Mouse (Mus musculus) intestine, embryonic 15.5 days (tissue): ENCODE measurements at regions not wholly inside any gene's neighbourhood (a gene's known extent, or its start where the extent isn't known, plus 50 kb on each side); places are given as distances from the start of the nearest gene placed in this dataset.

ENCODE experiments used
- ATAC-seq: fragments of 200-750 bp; cut with Nextera tagmentation; 2 replicates; pipeline ENCODE4 v1.8.0; 2017; ENCODE audit warnings: moderate TSS enrichment, moderate library complexity
- H3K27ac ChIP-seq: fragments of 300-500 bp; sonication (generic); 2 replicates; pipeline ENCODE4 v1.5.1; 2015; ENCODE audit warnings: mild to moderate bottlenecking, inconsistent platforms
- H3K27me3 ChIP-seq: fragments of 300-500 bp; sonication (generic); replicated peaks from 2 replicates; pipeline ENCODE4 v1.6.1; 2015; ENCODE audit warnings: inconsistent platforms
- H3K36me3 ChIP-seq: fragments of 300-500 bp; sonication (generic); 2 replicates; pipeline ENCODE4 v1.6.1; 2015; ENCODE audit warnings: inconsistent platforms
- H3K4me1 ChIP-seq: fragments of 300-500 bp; sonication (generic); replicated peaks from 2 replicates; pipeline ENCODE4 v1.6.1; 2015; ENCODE audit warnings: inconsistent platforms
- H3K4me2 ChIP-seq: fragments of 300-500 bp; sonication (generic); replicated peaks from 2 replicates; pipeline ENCODE4 v1.6.1; 2015; ENCODE audit warnings: mild to moderate bottlenecking, inconsistent platforms
- H3K4me3 ChIP-seq: fragments of 300-500 bp; sonication (generic); replicated peaks from 2 replicates; pipeline ENCODE4 v1.5.1; 2015; ENCODE audit warnings: inconsistent platforms
- H3K9ac ChIP-seq: fragments of 300-500 bp; sonication (generic); 2 replicates; pipeline ENCODE4 v1.6.1; 2015; ENCODE audit warnings: inconsistent platforms
- H3K9me3 ChIP-seq: fragments of 300-500 bp; sonication (generic); 2 replicates; pipeline ENCODE4 v1.6.1; 2016; ENCODE audit warnings: inconsistent platforms
- WGBS: fragments of 180-500 bp; shearing (Covaris S2); methylation state at CpG from one replicate; pipeline ENCODE4 v1.1.7; 2015; 5-methylcytosine and 5-hydroxymethylcytosine counted together

DNA sequence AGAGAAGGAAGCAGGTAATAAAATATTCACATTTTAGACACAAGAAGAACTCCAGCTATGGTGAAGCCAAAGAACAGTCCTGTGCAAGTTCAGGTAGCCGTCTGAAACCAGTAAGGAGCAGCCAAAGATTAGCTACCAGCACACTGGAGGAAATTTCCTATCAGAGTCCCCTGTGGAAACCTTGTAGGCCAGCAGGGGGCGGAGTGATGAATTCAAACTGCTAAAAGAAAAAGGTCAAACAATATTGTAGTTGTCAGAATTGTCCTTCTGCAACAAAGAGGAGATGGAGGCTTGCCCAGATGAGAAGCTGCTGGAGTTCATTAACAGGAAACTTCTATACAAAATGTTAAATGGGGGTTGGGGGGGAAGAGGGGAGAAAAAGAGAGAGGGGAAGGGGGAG, 95.8 kb upstream of the L3mbtl4 start:
- Histone ChIP-seq H3K9ac (no peak overlapping the region), H3K4me2 (no peak overlapping the region), H3K4me3 (no peak overlapping the region), H3K27ac (no peak overlapping the region), H3K9me3 (no peaks in the 10 kb centered on the region), H3K36me3 (no peaks in the 10 kb centered on the region), H3K4me1 (no peaks in the 10 kb centered on the region), H3K27me3 (no peaks in the 10 kb centered on the region)
- no peak for ATAC-seq
- 31% methylated on average over 2 of the region's 2 CpGs for WGBS

DNA sequence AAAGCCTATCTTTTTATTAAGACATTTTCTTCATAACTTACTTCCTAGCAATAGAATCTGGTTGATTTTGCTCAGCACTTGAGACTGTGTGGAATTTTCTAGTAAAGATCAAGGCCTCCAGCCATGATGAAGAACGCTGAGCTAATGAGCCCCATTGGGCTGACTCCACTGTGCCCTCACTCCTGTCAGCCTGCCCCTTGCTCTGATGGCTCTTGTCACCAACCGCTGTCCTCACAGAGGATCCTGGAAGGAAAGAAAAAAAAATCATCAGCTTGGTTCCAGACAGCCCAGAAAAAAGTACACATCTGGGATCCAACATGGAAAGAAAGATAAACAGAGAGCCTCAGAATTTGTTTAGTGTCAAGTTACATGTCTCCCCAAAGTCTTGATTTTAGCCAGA, 88.2 kb upstream of the L3mbtl4 start:
- peak; percentile 12; the same call in 1 of the 2 replicates for ATAC-seq
- Histone ChIP-seq H3K4me3 (no peak overlapping the region), H3K9me3 (no peaks in the 10 kb centered on the region), H3K4me2 (no peak overlapping the region), H3K9ac (no peak overlapping the region), H3K27ac (0 out of 2 replicates have a peak overlapping the region, but pooled peaks have one; percentile 36), H3K4me1 (0 out of 2 replicates have a peak, but pooled peaks cover 2% of the 10 kb centered on the region), H3K27me3 (no peaks in the 10 kb centered on the region), H3K36me3 (no peaks in the 10 kb centered on the region)
- WGBS: 33% methylated on average over 2 of the region's 2 CpGs

DNA sequence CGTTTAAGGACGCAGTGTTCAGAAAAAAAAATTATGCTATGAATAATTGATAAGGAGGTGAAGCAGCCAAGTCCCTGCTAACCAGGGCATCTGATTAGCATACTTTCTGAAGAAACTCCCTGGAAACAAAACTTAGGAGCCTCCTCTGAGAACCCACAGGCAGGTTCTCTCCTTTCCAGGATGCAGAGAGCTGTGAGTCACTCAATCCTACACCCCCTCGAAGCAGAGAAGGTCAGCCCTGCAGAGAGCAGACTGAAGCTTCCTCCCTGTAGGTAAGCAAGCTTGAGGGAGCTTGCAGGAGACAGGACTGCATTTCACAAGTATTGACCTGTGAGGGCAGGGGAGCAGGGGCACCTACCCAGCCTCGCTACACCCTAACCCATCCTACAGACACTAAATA, 83.7 kb upstream of the L3mbtl4 start:
- no peaks in the 10 kb centered on the region for H3K36me3 ChIP-seq
- H3K9ac ChIP-seq: no peak overlapping the region
- 0 out of 2 replicates have a peak, but pooled peaks cover 2% of the 10 kb centered on the region for H3K4me1 ChIP-seq
- ATAC-seq: no peak
- H3K27me3 ChIP-seq: no peaks in the 10 kb centered on the region
- no peak overlapping the region for H3K27ac ChIP-seq
- H3K4me3 ChIP-seq: no peak overlapping the region
- H3K9me3 ChIP-seq: no peaks in the 10 kb centered on the region
- no peak overlapping the region for H3K4me2 ChIP-seq
- 82% methylated on average over 4 of the region's 4 CpGs for WGBS

DNA sequence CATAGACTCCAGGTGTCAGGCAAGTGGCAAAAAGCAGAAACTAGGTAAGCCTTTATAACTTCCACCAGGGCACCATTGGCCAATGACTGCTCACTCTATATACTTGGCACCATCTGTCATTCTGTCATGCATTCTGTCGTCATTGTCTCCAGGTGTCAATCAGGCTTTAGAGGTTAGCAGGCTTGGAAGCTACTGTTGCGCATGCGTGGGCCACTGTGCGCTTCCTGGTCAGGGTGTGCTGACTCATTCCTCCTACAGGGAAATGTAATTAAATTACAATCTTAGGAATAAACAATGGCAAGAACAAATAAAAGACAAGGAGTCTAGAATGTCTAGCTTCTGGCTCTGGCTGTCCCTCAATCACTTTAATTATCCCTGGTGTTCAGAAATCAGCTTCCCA, 68.1 kb upstream of the L3mbtl4 start:
- H3K9ac ChIP-seq: no peak overlapping the region
- no peak overlapping the region for H3K27ac ChIP-seq
- H3K27me3 ChIP-seq: no peaks in the 10 kb centered on the region
- H3K4me1 ChIP-seq: no peaks in the 10 kb centered on the region
- WGBS: 81% methylated on average over 4 of the region's 4 CpGs
- H3K36me3 ChIP-seq: no peaks in the 10 kb centered on the region
- H3K4me2 ChIP-seq: no peak overlapping the region
- H3K4me3 ChIP-seq: no peak overlapping the region
- ATAC-seq: no peak
- H3K9me3 ChIP-seq: no peaks in the 10 kb centered on the region

DNA sequence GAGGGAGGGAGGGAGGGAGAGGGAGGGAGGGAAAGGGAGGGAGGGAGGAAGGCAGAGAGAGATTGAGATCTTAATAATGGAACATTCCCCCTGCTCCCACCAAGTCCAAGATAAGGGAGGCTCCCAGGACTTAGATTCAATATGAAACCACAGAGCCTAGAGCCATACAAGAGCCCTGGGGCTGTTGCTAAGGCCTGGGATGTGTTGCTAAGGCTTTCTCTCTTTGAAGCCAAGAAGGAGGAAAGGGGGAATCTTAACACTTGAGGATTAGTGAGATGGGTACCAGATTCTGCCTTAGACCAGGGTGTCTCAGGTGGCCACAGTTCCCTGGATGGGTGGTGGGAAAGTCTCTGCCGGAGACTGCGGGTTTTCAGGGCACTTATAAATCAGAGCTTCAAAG, 64.8 kb upstream of the L3mbtl4 start:
- no peaks in the 10 kb centered on the region; the same call in 1 of the 2 replicates for H3K4me1 ChIP-seq
- no peaks in the 10 kb centered on the region for H3K36me3 ChIP-seq
- WGBS: 41% methylated on average over 2 of the region's 2 CpGs
- H3K27me3 ChIP-seq: no peaks in the 10 kb centered on the region
- no peak overlapping the region for H3K9ac ChIP-seq
- no peaks in the 10 kb centered on the region for H3K9me3 ChIP-seq
- no peak overlapping the region for H3K27ac ChIP-seq
- H3K4me2 ChIP-seq: no peak overlapping the region
- H3K4me3 ChIP-seq: no peak overlapping the region
- ATAC-seq: no peak

DNA sequence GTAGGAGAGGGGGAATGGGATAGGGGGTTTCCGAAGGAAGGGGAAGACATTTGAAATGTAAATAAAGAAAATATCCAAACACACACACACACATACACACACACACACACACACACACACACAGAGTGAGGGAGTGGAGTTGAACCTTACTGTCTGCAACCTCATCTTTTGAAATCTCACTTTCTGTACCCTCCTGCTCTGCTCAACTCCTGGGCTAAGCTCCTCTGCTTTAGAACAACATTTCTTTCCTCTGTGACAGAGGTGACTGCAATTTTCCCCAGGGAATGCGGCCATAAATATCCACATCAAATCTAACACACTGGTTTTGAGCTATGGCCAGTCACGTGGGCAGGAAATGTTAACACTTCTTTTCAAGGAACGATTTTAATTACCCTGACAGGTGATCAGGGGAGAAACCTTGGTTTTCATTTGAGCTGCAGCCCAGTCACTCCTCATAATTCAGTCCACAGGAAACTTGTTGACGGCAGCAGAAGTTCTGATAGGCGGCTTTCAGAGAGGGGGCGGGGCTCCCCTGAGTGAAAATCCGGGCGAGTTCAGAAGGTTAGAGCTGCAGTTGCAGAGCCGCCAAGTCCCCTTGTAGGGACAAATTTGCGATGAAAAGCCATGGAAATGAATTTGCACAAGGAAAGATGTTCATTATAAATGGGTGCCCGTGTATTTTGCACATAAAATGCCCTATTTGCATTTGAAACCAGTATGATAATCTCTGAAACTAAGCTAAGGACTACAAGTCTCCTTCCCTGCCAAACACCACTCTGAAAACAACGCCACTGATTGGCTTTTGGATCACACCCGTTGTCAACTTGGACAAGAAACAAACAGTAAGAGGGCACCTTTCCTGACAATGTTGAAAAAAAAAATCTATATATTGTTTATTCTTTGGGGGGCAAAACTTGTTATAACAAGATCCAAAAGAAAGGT, 63.0 kb upstream of the L3mbtl4 start:
- ATAC-seq: peak; percentile 85

DNA sequence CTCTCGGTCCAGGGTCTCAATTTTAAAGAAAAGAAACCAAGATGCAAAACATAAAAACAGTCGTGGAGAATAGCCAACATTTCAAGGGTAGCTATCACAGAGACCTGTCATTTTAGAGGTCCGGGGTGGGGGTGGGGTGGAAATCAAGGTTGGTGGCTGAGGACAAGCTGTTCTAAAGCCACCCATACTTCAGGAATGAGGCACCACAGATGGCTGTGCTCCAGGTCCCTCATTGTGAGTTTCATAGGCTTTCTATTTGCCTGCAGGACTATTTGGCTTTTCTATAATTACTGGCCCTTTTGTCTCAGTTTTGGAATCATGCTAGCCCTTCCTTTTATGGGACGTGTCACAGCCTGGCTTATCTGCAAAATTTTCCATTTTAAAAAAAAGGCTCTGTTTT, 55.4 kb upstream of the L3mbtl4 start:
- H3K27me3 ChIP-seq: no peaks in the 10 kb centered on the region
- H3K4me2 ChIP-seq: no peak overlapping the region
- no peak overlapping the region for H3K4me3 ChIP-seq
- WGBS: 77% methylated on average over 4 of the region's 4 CpGs
- no peak overlapping the region for H3K9ac ChIP-seq
- H3K4me1 ChIP-seq: no peaks in the 10 kb centered on the region
- ATAC-seq: no peak
- H3K36me3 ChIP-seq: no peaks in the 10 kb centered on the region
- H3K27ac ChIP-seq: no peak overlapping the region
- no peaks in the 10 kb centered on the region for H3K9me3 ChIP-seq

More for the DNA sequence above, 63.0 kb upstream of the L3mbtl4 start:
- Histone ChIP-seq H3K4me3 (no peak overlapping the region), H3K27me3 (no peaks in the 10 kb centered on the region), H3K36me3 (no peaks in the 10 kb centered on the region), H3K4me2 (peak overlapping the region; percentile 45), H3K9ac (no peak overlapping the region), H3K9me3 (no peaks in the 10 kb centered on the region), H3K27ac (no peak overlapping the region), H3K4me1 (no peaks in the 10 kb centered on the region; the same call in 1 of the 2 replicates)
- 17% methylated on average over 14 of the region's 14 CpGs for WGBS

DNA sequence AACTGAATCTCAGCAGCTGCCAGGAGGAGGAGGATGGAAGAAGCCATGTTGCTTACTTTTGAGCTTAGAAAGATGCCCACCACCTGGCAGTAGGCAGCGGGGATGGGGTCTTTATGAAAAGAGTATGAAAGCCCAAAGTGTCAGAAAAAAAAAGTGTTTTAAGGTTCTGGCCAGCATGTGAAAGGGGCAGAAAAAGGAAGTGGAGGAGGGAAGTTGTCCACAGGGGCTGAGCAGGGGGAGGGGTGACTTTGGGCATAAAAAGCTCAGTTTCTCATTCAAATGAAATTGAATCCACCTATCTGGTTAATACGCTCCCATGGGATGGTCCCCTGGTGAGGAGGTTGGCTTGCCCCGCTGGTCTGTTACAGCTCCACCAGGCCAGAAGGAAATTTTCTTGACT, 50.4 kb upstream of the L3mbtl4 start:
- Histone ChIP-seq H3K27ac (no peak overlapping the region), H3K4me2 (no peak overlapping the region), H3K9ac (no peak overlapping the region), H3K4me1 (no peaks in the 10 kb centered on the region), H3K4me3 (no peak overlapping the region), H3K9me3 (no peaks in the 10 kb centered on the region), H3K27me3 (no peaks in the 10 kb centered on the region), H3K36me3 (no peaks in the 10 kb centered on the region)
- no peak for ATAC-seq
- 96% methylated on average over 3 of the region's 3 CpGs for WGBS
